In the genomic region with DNA sequence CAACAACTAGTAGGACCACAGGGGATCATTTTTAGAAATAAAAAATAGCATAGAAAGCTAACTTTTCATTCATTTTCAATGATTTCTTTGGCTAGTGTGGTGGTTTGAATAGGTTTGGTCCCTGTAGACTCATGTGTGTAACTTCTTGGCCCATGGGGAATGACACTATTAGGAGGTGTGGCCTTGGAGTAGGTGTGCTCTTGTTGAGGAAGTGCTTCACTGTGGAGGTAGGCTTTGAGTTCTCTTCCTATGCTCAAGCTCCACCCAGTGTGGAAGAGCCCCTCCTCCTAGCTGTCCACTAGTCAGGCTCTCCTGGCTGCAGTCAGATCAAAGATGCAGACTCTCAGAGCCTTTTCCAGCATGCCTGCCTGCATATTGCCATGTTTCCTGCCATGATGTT, we compare ENCODE assay signal across 24 mouse cellular contexts. TPM values are rescaled to one million over a fixed set of nuclear protein-coding genes. Genes with fewer than 3 reads are reported as not detected.
DNase-seq lines count a peak whose midpoint lies in the region; ATAC-seq and TF ChIP-seq lines count a peak whose summit lies in the region.
"Had no signal": no experiment of that assay in that cellular context is flagged by ENCODE, and none has a peak within 500 bp of the region (broad histone marks: within the 10 kb centered on the region; RNA-seq: fewer than 3 reads in every experiment).

No protein-coding gene starts in this region.

- ATAC-seq in granulocyte monocyte progenitor cell, adult 5-6 weeks (replicated peaks; ENCODE audit: poor library complexity, severe bottlenecking) = peak; percentile 57
- 0 out of 2 replicates have a peak, but pooled peaks have one; percentile 20 for ATAC-seq in monocyte, adult 5-6 weeks (replicated peaks; ENCODE audit: insufficient number of reproducible peaks, low FRiP score, low TSS enrichment, poor library complexity, severe bottlenecking)
- ATAC-seq: forebrain, postnatal 0 days had no signal

- TF ChIP-seq CTCF in layer of hippocampus, adult 2 months (conservative IDR thresholded peaks at IDR 0.05) = no peak

- H3K27ac ChIP-seq in layer of hippocampus, adult 2 months = peak overlapping the region; percentile 80
- H3K27ac ChIP-seq: embryonic facial prominence, embryonic 12.5 days; heart, embryonic 13.5 days; hindbrain, embryonic 12.5 days; kidney, embryonic 15.5 days; limb, embryonic 13.5 days; liver, embryonic 14.5 days had no signal

- no peak overlapping the region for H3K4me3 ChIP-seq in layer of hippocampus, adult 2 months
- H3K4me3 ChIP-seq: embryonic facial prominence, embryonic 12.5 days; heart, embryonic 13.5 days; hindbrain, embryonic 12.5 days; kidney, embryonic 15.5 days; limb, embryonic 13.5 days; myocyte had no signal

- DNase-seq in layer of hippocampus, adult 2 months (ENCODE audit: low spot score in 2 of 2) = no peak
- DNase-seq in layer of hippocampus, postnatal 10 days (ENCODE audit: low spot score in 2 of 2) = no peak
- peak; percentile 28 for DNase-seq in ES-CJ7 (ENCODE audit: low read depth, low spot score)
- DNase-seq in T-cell, adult 2 months (ENCODE audit: low spot score) = no peak
- no peak for DNase-seq in urinary bladder, postnatal 36 days (ENCODE audit: low spot score in 2 of 2)
- DNase-seq in gastrocnemius, postnatal 25 days = no peak
- DNase-seq: cerebellum, adult 11-12 months; cerebellum, postnatal 10 days; forebrain, postnatal 0 days; heart, postnatal 14 days; kidney, adult 11 months; kidney, postnatal 36 days; lung, embryonic 14.5 days; midbrain, embryonic 14.5 days; thymus, postnatal 14 days had no signal

RNA-seq across cellular contexts. Expression of gene Phlpp1, which starts 18.8 kb away (rescaled TPM):
- 10 to 100 TPM; 82.6 to 87.3 TPM for total RNA-seq in layer of hippocampus, adult 2 months (2021)
- 10 to 100 TPM; 56.4 to 64.3 TPM for total RNA-seq in layer of hippocampus, postnatal 10 days (2021)
- total RNA-seq in granulocyte monocyte progenitor cell, adult 5-6 weeks (2014; fragmentation: Nextera tagmentation) = 0.94 and 2.2 TPM in 2 replicates
- 1.7 and 2.1 TPM in 2 replicates for total RNA-seq in granulocyte monocyte progenitor cell, adult 5-6 weeks (2017)
- total RNA-seq in monocyte, adult 5-6 weeks (2017) = 12.1 to 19.9 TPM (median 16.2 TPM) in 3 replicates
- total RNA-seq in gastrocnemius, postnatal 25 days (2021) = 1 to 10 TPM; 5.4 to 5.7 TPM
